Mouse (Mus musculus): ENCODE data around the gene Tmem51. TPM values are rescaled to one million over a fixed set of nuclear protein-coding genes. Genes with fewer than 3 reads are reported as not detected.

The Tmem51 gene
- polyA plus RNA-seq, 1 experiment from 2014 or later, result 40.7 TPM

DNA sequence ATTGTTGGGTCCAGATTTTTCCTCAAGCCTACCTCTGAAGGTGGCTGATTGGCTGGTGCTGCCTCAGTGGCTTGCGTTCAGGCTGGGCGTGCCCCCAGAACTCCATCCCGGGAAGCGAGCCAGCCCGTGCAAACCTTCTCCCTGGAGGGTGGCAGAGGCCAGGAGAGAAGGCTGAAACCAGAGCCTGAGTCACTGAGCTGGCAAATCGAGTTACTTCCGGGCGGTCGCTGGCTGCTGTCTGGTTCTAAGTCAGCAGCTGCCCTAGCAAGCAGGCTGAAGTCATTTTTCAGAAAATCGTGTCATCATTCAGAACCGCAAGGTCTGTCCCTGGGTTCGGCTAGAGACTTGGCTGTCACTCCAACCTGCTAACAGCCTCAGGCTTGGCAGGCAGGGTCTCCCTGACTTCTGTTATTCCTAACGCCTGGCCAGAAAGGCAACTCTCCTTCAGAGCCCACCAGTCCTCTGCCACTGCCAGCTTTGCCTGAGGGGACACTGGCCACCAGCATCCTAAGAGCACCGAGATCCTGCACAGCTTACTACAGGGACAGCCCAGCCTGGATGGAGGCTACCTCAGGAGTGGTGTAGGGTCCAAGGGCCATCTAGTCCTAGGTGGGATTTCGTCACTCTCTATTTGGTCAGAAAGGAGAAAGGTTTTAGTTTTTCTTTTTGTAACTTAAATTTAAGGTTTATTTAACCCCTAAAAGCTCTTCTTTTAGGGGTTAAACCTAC, 11.6 kb upstream of the Tmem51 start:
- H3K36me3 ChIP-seq, result no peaks in the 10 kb centered on the region
- no peaks in the 10 kb centered on the region for H3K9me3 ChIP-seq (replicated peaks)
- no peak overlapping the region for H3K27ac ChIP-seq
- H3K27me3 ChIP-seq, result no peaks in the 10 kb centered on the region; the same call in 1 of the 2 replicates
- 49% methylated on average over 15 of the region's 15 CpGs for WGBS
- ATAC-seq (replicated peaks; ENCODE audit: insufficient number of reproducible peaks, insufficient read depth, low FRiP score, low read depth), result no peak; the same call in 1 of the 2 replicates
- H3K4me1 ChIP-seq (replicated peaks), result peaks cover 24% of the 10 kb centered on the region
- H3K4me3 ChIP-seq, result no peak overlapping the region
- H3K9ac ChIP-seq, result no peak overlapping the region
- no peak overlapping the region for H3K4me2 ChIP-seq

DNA sequence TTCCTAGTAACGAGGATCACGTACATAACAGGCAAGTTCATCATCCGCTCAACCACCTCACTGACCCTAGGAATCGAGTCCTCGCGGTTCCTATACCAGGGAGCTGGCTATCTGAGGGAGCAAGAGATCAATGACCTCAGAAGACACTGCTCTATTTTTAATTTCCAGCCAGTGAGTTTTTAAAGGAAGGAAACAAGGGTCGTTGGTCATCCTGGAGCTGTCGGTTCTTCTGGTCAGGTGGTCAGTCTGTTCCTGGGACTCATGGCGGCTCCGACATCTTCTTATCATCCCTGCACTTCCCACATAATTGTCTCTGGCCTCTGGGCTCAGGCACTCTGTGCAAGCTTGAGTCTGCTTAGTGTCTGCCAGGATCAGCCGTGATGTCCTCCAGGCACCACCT, 10.3 kb upstream of the Tmem51 start:
- no peaks in the 10 kb centered on the region for H3K36me3 ChIP-seq

DNA sequence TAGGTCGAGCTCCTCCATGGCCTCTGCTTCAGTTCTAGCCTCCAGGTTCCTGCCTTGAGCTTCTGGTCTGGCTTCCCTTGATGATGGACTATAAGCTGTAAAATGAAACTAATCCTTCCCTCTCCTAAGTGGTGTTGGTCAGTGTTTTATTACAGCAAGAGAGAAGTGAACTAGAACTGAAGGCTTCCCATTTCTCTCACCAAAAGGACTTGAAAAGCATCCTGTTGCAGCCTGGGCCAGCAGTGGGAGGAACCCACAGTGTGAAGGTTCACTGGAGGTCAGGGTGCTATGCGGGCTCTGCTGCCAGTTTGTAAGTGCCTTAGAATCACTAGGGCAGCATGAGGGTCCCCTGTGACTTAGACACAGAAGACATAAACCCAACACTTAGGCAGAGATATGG, 7.0 kb upstream of the Tmem51 start:
- H3K36me3 ChIP-seq, result no peaks in the 10 kb centered on the region
- H3K4me2 ChIP-seq, result no peak overlapping the region
- H3K9ac ChIP-seq, result no peak overlapping the region
- H3K27me3 ChIP-seq, result peaks cover 4% of the 10 kb centered on the region
- WGBS, result 54% methylated on average over 2 of the region's 2 CpGs
- H3K9me3 ChIP-seq (replicated peaks), result no peaks in the 10 kb centered on the region
- no peak overlapping the region for H3K27ac ChIP-seq
- H3K4me1 ChIP-seq (replicated peaks), result peaks cover 10% of the 10 kb centered on the region
- H3K4me3 ChIP-seq, result no peak overlapping the region
- ATAC-seq (replicated peaks; ENCODE audit: insufficient number of reproducible peaks, insufficient read depth, low FRiP score, low read depth), result no peak

More for the DNA sequence above, 10.3 kb upstream of the Tmem51 start:
- ATAC-seq (replicated peaks; ENCODE audit: insufficient number of reproducible peaks, insufficient read depth, low FRiP score, low read depth), result no peak
- no peak overlapping the region for H3K27ac ChIP-seq
- 49% methylated on average over 11 of the region's 11 CpGs for WGBS
- no peak overlapping the region for H3K4me3 ChIP-seq
- peaks cover 4% of the 10 kb centered on the region for H3K27me3 ChIP-seq
- H3K9ac ChIP-seq, result no peak overlapping the region
- peaks cover 24% of the 10 kb centered on the region for H3K4me1 ChIP-seq (replicated peaks)
- no peaks in the 10 kb centered on the region for H3K9me3 ChIP-seq (replicated peaks)
- no peak overlapping the region for H3K4me2 ChIP-seq

DNA sequence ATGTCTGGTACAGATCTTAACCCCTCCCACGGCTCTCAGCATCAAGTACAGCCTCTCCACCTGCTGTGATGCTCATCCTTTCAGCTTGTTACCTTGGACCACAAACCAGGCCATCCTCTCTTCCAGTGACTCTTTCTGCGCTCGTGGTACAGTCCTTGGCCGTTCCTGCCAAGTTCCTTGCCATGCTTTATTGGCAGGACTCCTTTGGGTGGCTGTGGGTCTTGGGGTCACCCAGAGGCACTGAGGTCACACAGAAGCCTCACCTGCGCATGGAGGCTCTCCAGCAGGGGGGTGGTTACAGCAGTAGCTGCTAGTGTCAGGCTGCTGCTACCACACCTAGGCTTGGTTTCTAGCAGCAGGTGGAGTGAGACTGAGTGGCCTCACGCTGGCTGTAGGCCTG, 5.9 kb upstream of the Tmem51 start:
- Histone ChIP-seq H3K4me3 (no peak overlapping the region), H3K4me2 (no peak overlapping the region), H3K4me1 (replicated peaks) (peaks cover 10% of the 10 kb centered on the region), H3K9me3 (replicated peaks) (no peaks in the 10 kb centered on the region), H3K27me3 (peaks cover 4% of the 10 kb centered on the region; the same call in 1 of the 2 replicates), H3K27ac (no peak overlapping the region), H3K36me3 (no peaks in the 10 kb centered on the region), H3K9ac (no peak overlapping the region)
- WGBS, result 78% methylated on average over 6 of the region's 6 CpGs
- no peak for ATAC-seq (replicated peaks; ENCODE audit: insufficient number of reproducible peaks, insufficient read depth, low FRiP score, low read depth)

DNA sequence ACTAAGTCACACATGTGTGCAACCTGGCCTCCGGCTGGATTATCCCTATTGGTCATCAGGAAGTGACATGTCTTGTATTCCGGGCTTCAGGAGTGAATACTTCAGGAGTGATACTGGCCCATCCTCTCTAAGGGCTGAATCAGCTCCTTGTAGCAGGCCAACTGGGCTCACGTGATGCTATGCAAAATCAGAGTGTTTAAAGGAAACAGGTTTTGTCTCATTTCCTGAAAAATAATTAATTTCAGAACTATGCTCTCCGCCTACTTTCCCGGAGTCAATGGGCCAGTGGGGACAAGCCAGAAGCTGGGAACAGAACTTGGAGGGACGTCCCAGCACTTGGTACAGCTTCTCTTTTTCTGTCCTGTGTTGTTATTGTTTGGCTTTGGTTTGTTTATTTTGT, 4.7 kb upstream of the Tmem51 start:
- WGBS, result 66% methylated on average over 6 of the region's 6 CpGs
- no peak for ATAC-seq (replicated peaks; ENCODE audit: insufficient number of reproducible peaks, insufficient read depth, low FRiP score, low read depth)

DNA sequence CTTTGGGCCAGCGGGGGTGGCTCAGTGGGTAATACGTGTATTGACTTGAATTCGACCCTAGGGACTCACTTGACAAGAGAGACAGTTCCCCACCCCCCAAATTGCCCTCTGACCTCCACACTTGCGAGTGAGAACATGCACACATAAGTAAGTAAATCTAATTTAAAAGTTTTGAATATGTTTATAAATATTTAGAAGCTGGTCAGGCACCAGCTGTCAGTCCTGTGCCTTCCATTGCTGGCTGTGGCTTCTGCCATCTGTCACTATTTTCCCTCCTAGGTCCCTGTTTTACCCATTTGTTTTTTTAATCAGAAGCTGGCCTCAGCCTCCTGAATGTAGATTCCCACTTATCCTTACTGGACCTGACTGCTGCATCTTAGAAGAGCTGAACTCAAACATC, 4.3 kb upstream of the Tmem51 start:
- Histone ChIP-seq H3K27me3 (peaks cover 4% of the 10 kb centered on the region; the same call in 1 of the 2 replicates), H3K36me3 (no peaks in the 10 kb centered on the region), H3K9me3 (replicated peaks) (no peaks in the 10 kb centered on the region), H3K4me2 (no peak overlapping the region), H3K27ac (no peak overlapping the region), H3K4me3 (no peak overlapping the region), H3K9ac (no peak overlapping the region), H3K4me1 (replicated peaks) (peaks cover 13% of the 10 kb centered on the region)
- ATAC-seq (replicated peaks; ENCODE audit: insufficient number of reproducible peaks, insufficient read depth, low FRiP score, low read depth), result no peak
- WGBS, result 64% methylated on average over 4 of the region's 4 CpGs

More for the DNA sequence above, 4.7 kb upstream of the Tmem51 start:
- Histone ChIP-seq H3K27me3 (peaks cover 4% of the 10 kb centered on the region; the same call in 1 of the 2 replicates), H3K36me3 (no peaks in the 10 kb centered on the region), H3K27ac (no peak overlapping the region), H3K9ac (no peak overlapping the region), H3K9me3 (replicated peaks) (no peaks in the 10 kb centered on the region), H3K4me3 (no peak overlapping the region), H3K4me2 (no peak overlapping the region), H3K4me1 (replicated peaks) (peaks cover 12% of the 10 kb centered on the region)

DNA sequence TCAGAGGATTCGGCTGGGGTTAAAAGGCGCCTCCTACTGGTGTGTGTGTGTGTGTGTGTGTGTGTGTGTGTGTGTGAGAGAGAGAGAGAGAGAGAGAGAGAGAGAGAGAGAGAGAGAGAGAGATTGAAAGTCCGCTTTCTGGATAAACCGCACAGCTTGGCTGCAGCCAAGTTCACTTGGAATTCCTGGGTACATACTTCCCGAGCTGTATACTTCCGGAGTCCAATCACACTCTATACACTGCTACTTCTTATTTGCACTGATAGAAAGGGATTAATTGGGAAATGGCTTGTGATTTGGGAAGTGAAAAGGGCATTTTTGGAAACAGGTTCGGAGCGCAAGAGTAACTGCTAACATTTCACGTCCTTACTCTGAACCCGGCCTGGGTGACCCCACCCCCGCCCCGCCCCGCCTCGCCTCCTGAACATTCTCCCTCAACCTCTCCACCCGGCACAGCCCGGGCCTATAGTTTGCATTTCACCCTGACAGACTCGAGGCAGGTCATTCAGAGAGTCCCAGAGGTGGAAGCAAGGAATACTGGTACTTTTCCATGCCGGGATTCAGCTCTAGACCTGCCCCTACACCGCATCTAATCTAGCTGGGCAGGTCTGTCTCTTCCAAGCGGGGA, 946 bp upstream of the Tmem51 start:
- Histone ChIP-seq H3K9ac (peak overlapping the region; percentile 74), H3K9me3 (replicated peaks) (no peaks in the 10 kb centered on the region), H3K27ac (peak overlapping the region; percentile 95), H3K4me3 (peak overlapping the region; percentile 74), H3K4me1 (replicated peaks) (peaks cover 47% of the 10 kb centered on the region), H3K36me3 (no peaks in the 10 kb centered on the region), H3K4me2 (peak overlapping the region; percentile 85), H3K27me3 (peaks cover 3% of the 10 kb centered on the region; the same call in 1 of the 2 replicates)
- 10% methylated on average over 20 of the region's 20 CpGs for WGBS
- ATAC-seq (replicated peaks; ENCODE audit: insufficient number of reproducible peaks, insufficient read depth, low FRiP score, low read depth), result no peak

DNA sequence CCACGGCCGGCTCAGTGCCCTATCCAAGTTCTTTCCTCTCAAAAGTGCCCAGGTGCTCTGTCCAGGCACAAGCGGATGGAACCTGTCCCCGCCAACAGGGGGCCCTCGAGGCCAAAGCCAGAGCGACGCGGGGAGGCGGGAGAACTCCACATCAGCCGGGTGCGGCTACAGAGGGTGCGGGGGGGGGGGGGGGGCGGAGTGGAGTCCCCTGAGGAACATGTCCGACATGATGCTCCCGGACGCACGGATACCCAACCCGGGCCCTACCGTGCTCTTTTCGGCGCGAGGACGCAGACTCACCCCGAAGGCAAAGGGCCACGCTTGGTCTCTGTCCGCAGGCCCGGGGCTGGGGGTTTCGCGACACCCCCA, 358 bp downstream of the Tmem51 start:
- peak overlapping the region; percentile 74 for H3K9ac ChIP-seq
- WGBS, result 1% methylated on average over 27 of the region's 29 CpGs
- peak overlapping the region; percentile 95 for H3K27ac ChIP-seq
- ATAC-seq (replicated peaks; ENCODE audit: insufficient number of reproducible peaks, insufficient read depth, low FRiP score, low read depth), result peak; percentile 64
- H3K36me3 ChIP-seq, result no peaks in the 10 kb centered on the region
- H3K4me2 ChIP-seq, result peak overlapping the region; percentile 85
- peak overlapping the region; percentile 74 for H3K4me3 ChIP-seq
- H3K27me3 ChIP-seq, result no peaks in the 10 kb centered on the region
- peaks cover 56% of the 10 kb centered on the region for H3K4me1 ChIP-seq (replicated peaks)
- no peaks in the 10 kb centered on the region for H3K9me3 ChIP-seq (replicated peaks)

DNA sequence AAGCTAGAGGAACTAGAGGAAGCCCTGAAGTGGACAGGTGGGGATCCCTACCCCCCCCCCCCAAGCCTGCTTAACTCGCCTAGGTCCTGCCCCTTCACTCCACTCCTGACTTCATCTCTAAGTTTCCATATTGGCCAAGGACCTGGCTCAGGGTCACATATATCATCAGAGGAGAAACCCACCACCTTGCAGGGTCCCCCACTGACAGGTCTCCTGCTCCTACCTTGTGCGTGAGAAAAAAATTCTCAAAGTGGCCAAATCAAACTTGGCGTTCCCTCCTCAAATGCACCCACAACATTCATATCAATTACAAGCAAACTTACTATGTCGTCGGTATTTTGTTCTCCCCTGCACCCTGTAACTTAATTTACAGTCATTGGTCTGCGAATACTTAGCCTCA, 911 bp downstream of the Tmem51 start:
- ATAC-seq (replicated peaks; ENCODE audit: insufficient number of reproducible peaks, insufficient read depth, low FRiP score, low read depth), result no peak
- Histone ChIP-seq H3K4me3 (peak overlapping the region; percentile 74), H3K9ac (peak overlapping the region; percentile 74), H3K4me2 (peak overlapping the region; percentile 85), H3K4me1 (replicated peaks) (peaks cover 61% of the 10 kb centered on the region), H3K27me3 (no peaks in the 10 kb centered on the region), H3K27ac (peak overlapping the region; percentile 95), H3K9me3 (replicated peaks) (no peaks in the 10 kb centered on the region), H3K36me3 (no peaks in the 10 kb centered on the region)
- WGBS, result 48% methylated on average over 6 of the region's 6 CpGs

DNA sequence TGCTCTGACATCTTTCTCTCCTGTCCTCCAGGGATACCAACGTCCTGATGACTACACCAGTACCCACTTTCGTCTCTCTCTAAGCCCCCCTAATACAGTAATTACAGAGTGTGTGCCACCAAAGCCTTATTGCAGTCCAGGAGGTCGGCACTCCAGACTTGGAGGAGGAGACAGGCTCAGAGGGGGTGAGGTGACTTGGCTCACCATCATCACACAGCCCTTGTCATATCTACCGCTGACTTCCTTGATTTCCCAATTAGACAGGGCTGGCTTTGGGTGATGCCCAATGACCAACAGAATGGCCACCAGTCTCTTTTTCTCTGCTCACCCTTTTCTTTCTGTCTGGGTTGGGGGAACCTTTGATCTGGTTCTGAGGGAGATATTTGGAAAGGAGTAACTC, 1.4 kb downstream of the Tmem51 start:
- Histone ChIP-seq H3K36me3 (no peaks in the 10 kb centered on the region), H3K9ac (no peak overlapping the region), H3K4me1 (replicated peaks) (peaks cover 66% of the 10 kb centered on the region), H3K4me3 (peak overlapping the region; percentile 74; the same call in 1 of the 2 replicates), H3K27me3 (no peaks in the 10 kb centered on the region), H3K9me3 (replicated peaks) (no peaks in the 10 kb centered on the region), H3K27ac (0 out of 2 replicates have a peak overlapping the region, but pooled peaks have one; percentile 95), H3K4me2 (peak overlapping the region; percentile 85)
- WGBS, result 75% methylated on average over 4 of the region's 4 CpGs
- no peak for ATAC-seq (replicated peaks; ENCODE audit: insufficient number of reproducible peaks, insufficient read depth, low FRiP score, low read depth)

DNA sequence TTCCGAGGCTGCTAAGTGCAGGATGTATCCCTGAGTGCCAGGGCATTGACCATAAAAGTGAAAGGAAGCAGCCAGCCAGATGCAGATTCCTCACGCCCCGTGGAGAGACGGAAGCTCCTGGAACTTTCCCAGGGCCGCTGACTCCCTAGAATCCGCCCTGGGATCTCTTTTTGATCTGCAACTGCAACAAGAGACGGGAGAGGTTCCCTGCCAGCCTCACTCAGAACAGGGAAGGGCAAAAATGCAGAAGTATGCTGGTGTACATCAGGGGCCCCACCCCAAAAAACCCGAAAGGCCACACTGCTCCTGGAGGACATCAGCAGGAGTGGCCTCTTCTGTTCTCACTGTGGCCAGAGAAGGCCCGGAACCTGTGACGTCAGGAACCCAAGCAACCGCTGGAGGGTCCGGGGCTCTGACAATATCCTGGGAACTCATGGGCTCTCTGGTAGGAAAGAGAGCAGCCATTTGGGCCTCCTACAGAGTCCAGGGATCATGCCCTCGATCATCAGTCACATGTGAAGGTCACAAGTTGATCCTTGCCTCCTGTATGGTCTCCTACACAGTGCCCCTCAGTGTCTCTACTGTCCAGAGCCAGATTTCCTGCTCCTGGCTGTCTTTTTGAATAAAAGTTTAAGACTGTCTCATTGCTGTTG, 2.3 kb downstream of the Tmem51 start:
- peak overlapping the region; percentile 85 for H3K4me2 ChIP-seq
- peaks cover 75% of the 10 kb centered on the region for H3K4me1 ChIP-seq (replicated peaks)
- 0 out of 2 replicates have a peak overlapping the region, but pooled peaks have one; percentile 3 for H3K9ac ChIP-seq
- 32% methylated on average over 13 of the region's 13 CpGs for WGBS
- H3K9me3 ChIP-seq (replicated peaks), result no peaks in the 10 kb centered on the region
- H3K27me3 ChIP-seq, result no peaks in the 10 kb centered on the region
- H3K4me3 ChIP-seq, result peak overlapping the region; percentile 9; the same call in 1 of the 2 replicates
- no peaks in the 10 kb centered on the region for H3K36me3 ChIP-seq
- ATAC-seq (replicated peaks; ENCODE audit: insufficient number of reproducible peaks, insufficient read depth, low FRiP score, low read depth), result no peak
- peak overlapping the region; percentile 73 for H3K27ac ChIP-seq
